Mouse (Mus musculus) ovary, postnatal 36 days (tissue): ENCODE measurements at regions not wholly inside any gene's neighbourhood (a gene's known extent, or its start where the extent isn't known, plus 50 kb on each side); places are given as distances from the start of the nearest gene placed in this dataset.
"Not testable (repeated sequence)": the region's sequence is repeated elsewhere in the genome, so short reads cannot be mapped to it uniquely, and the experiment has no call there.

ENCODE experiments used
- DNase-seq: peaks from one replicate; pipeline ENCODE4 v3.0.0; 2022; ENCODE audit warnings: low spot score, mixed read lengths

- DNase-seq = no peak
Observed at GRCm38 (mm10) chr15:93094202-93095135, 180.5 kb downstream of the Gxylt1 start.

DNA sequence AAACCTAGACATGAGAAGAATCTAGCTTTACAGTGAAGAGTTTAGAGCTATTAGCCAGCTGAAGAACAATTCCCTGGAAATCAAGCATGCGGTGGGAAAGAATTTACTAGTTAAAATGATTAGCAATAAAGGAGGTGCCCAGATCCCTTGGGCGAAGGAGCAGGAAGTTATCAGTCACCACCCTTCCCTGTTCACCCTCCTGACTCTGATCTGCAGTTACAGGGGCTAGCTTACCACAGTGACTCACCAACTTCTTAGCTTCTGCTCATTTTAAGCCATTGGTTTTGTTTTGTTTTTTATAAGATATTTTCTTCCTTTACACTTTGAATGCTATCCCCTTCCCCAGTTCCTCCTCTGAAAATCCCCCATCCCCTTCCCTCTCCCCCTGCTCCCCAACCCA, 183.6 kb downstream of the Gxylt1 start:
- no peak for DNase-seq

DNA sequence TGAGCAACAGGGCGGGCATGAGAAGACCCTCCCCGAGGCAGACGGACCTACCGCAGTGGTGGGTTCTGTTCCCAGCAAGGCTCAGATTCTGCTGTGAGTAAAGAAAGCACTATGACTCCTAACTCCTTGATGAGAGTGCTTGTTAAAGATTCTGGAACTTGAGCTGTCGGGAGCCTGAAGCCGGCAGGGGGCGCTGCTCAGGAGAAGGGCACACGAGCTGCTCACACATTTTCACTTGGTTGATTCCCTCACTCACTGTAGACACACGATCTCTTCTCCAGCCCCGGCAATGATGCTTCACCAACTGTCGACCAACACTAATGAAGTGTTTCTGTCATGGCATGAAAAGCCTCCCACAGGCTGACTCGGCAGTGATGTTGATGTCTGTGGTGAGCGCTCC, 185.6 kb downstream of the Gxylt1 start:
- DNase-seq = peak; percentile 59

- no peak for DNase-seq
Observed at GRCm38 (mm10) chr15:93084967-93085617, 189.9 kb downstream of the Gxylt1 start.

DNA sequence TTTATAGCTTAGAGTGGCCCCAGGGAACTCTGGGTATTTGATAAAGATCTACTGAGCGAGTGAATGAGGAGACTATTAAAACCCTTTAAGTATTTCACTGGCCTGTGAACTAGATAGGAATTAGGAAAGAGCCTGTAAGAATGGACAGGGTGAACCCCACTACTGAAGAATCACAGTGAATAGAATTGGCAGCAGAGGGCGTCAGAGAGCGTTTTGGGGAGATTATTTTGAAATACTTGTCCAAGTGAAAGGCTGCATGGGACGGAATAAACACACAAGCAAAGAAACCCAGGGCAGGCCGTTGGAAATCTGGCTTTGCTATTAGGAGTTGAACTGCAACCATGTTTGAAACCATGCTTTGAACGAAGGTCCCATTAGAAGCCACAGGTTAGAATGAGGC, 200.9 kb downstream of the Gxylt1 start:
- no peak for DNase-seq

- no peak for DNase-seq
Observed at GRCm38 (mm10) chr15:93062213-93063131, 212.5 kb downstream of the Gxylt1 start.

DNA sequence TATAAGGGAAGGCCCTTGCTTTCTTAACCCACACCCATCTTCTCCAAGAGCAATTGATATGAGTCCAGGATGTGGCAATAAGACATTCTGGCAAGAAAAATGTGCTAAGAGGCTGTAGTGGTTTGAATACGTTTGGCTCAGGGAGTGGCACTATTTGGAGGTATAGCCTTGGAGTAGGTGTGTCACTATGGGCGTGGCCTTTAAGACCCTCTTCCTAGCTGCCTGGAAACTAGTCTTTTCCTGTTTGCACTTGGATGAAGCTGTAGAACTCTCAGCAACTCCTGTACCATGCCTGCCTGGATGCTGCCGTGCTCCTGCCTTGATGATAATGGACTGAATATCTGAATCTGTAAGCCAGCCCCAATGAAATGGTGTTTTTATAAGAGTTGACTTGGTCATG, 221.5 kb downstream of the Gxylt1 start:
- no peak for DNase-seq

GRCm38 (mm10) chr15:93027185-93027584, 247.8 kb downstream of the Gxylt1 start:
- no peak for DNase-seq

- DNase-seq = no peak
Observed at GRCm38 (mm10) chr15:93026456-93027078, 248.4 kb downstream of the Gxylt1 start.

DNA sequence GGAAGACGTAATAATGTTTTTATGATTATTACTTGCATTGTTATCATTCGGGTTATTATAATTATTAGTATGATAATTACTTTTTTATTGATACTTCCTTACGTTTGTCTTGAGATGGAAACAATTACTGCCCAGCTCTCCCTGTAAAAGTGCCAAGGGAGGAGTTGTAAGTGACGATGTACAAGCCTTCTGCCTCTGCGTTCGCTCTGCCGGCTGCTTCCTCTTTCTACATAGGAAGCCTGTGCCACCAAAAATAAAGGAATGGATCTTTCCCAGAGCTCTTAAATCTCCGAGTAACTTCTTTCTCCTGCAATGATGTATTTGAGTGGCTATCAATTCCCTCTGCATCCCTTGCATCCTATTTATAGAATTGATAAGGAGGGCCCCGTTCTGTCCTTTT, 249.2 kb downstream of the Gxylt1 start:
- DNase-seq = no peak

GRCm38 (mm10) chr15:93024171-93024570, 250.8 kb downstream of the Gxylt1 start:
- no peak for DNase-seq

DNA sequence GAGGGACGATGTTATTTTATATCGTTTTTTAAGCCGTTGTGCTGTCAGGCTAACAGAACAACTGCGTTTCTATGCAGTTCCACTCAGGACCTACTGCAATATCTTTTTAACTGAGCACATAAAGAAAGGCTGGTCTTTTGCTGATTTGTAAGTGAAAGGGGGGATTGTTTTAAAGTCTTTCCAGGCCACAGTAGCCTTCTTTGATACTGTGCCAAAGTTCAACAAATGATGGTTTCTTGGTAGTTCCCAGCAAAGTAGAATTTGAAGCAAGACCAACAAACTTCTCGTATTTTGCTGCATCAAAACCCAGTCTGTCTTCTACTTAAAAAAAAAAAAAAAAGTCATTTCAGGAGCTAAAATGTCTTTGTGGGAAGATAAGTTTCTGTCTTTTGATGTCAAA, 263.8 kb downstream of the Gxylt1 start:
- DNase-seq = no peak

GRCm38 (mm10) chr15:93010629-93011028, 264.4 kb downstream of the Gxylt1 start:
- no peak for DNase-seq

GRCm38 (mm10) chr15:93005751-93006231, 269.2 kb downstream of the Gxylt1 start:
- peak; percentile 52 for DNase-seq

DNA sequence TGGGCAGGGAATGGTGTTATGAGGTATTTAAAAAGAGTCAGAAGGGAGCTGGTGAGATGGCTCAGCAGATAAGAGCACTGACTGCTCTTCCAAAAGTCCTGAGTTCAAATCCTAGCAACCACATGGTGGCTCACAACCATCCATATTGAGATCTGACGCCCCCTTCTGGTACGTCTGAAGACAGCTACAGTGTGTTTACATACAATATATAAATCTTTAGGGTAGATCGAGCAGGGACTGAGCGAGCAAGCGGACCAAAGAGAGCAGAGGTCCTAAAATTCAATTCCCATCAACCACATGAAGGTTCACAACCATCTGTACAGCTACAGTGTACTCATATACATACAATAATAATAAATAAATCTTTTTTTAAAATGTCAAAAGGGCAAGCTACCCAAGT, 269.8 kb downstream of the Gxylt1 start:
- not testable (repeated sequence) for DNase-seq

DNA sequence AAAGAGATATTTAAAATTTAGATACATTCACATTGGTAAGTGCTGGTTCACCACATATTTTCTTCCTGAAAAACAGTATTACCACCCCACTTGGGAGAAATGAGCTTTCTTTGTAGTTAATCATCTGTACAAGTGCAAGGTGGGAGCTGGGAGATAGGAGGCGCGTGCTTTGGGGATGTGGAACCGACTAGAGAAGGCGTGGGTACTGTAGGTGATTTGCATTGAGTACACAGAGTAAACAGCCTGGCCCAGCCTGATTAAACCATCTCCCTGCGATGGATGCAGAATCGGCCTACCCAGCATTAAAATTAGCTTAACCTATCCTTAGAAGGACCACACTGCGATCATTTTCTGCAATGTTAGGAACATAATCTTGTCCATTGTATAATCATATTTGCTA, 270.4 kb downstream of the Gxylt1 start:
- DNase-seq = no peak

DNA sequence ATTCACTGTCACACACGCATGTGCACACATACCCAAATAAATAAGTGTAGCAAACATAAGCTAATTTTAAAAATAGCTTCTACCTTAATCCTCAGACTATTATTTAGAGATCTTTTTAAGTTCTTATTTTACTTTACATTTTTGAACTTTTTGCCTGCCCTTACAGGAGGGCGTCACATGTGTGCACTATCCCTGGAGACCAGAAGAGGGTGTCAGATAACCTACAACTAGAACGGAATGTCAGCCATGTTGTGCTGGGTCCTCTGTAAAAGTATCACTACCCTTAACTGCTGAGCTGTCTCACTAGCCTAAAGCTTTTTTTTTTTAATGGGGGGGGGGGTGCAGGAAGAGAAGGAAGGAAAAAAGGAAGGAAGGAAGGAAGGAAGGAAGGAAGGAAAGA, 271.7 kb downstream of the Gxylt1 start:
- DNase-seq = no peak

- DNase-seq = no peak
Observed at GRCm38 (mm10) chr15:93002002-93002904, 272.7 kb downstream of the Gxylt1 start.

DNA sequence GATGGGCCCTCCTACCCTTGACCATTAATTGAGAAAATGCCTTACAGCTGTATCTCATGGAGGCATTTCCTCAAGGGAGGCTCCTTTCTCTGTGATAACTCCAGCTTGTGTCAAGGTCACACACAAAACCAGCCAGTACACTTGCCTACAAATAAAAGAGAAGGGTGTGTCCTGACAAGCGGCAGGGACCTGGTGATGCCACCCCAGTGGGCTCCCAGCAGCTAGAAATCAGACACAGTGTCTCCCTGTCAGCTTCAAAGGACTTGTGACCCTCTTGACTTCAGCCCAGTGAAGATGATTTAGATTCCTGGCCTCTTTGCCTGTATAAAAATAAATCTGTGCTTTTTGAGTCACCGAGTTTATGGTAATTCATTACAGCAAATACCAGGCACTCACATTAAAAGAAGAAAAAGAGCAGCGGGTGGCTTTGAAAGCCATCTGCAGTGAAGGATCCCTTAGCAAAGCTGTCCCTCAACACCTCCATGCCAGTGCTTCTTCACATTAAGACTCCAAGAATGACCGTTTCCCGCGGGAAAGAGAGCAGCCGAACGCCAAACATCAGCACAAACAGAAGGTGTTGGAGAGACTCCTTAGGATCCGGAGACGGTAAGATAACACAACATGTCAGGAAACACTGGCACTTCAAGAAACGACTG, 273.5 kb downstream of the Gxylt1 start:
- DNase-seq = no peak

DNA sequence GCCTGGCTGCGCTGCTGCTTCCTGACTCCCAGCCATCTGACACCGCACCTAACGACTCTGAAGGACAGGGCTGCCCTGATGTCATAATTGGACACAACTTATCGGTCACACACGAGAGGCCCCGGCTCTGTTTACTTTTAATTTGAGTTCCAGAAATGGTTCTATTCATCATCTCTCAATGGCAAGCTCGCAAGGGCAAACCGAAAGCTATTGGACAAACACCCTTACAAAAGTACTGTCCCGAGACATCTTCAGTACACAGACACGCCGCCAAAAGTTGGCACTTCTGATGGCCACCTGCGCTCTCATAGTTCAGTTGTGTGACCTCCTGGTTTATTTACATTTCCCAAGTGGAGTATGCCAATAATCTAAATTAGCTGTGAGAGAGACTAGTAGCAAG, 274.9 kb downstream of the Gxylt1 start:
- no peak for DNase-seq
